Mouse (Mus musculus) stomach, postnatal 0 days (tissue): ENCODE data around the gene Stard13.

ENCODE experiments used
- CTCF ChIP-seq: IDR thresholded peaks from 2 replicates; pipeline ENCODE4 v1.5.1; 2016; ENCODE audit warnings: antibody characterized with exemption, low read depth, mild to moderate bottlenecking, moderate library complexity
- EP300 ChIP-seq: optimal IDR thresholded peaks from 2 replicates; pipeline ENCODE3; 2016; ENCODE audit warnings: antibody characterized with exemption

GRCm38 (mm10) chr5:151090996-151091395, 142.6 kb downstream of the Stard13 start:
- TF ChIP-seq CTCF = no peak
- no peak for TF ChIP-seq EP300
